Mouse (Mus musculus): ENCODE data around the gene Vmn2r19. TPM values are rescaled to one million over a fixed set of nuclear protein-coding genes. Genes with fewer than 3 reads are reported as not detected.
"Not testable (repeated sequence)": the region's sequence is repeated elsewhere in the genome, so short reads cannot be mapped to it uniquely, and the experiment has no call there.

Vmn2r19 gene
- polyA plus RNA-seq, 1 experiment from 2014 or later: not detected

GRCm38 (mm10) chr6:123292751-123293400 lies 15.3 kb upstream of the Vmn2r19 start:
- Histone ChIP-seq H3K4me2 (no peak overlapping the region), H3K9ac (replicated peaks) (no peak overlapping the region), H3K27ac (replicated peaks) (no peak overlapping the region), H3K4me3 (replicated peaks) (no peak overlapping the region), H3K4me1 (no peaks in the 10 kb centered on the region), H3K36me3 (no peaks in the 10 kb centered on the region), H3K27me3 (replicated peaks) (no peaks in the 10 kb centered on the region), H3K9me3 (replicated peaks) (no peaks in the 10 kb centered on the region)
- ATAC-seq (ENCODE audit: low FRiP score): no peak
- WGBS: 97% methylated on average over 1 of the region's 1 CpGs

GRCm38 (mm10) chr6:123293509-123293908 lies 14.6 kb upstream of the Vmn2r19 start:
- H3K9me3 ChIP-seq (replicated peaks); H3K4me1 ChIP-seq; H3K27ac ChIP-seq (replicated peaks); H3K4me3 ChIP-seq (replicated peaks); H3K27me3 ChIP-seq (replicated peaks); H3K4me2 ChIP-seq; H3K36me3 ChIP-seq; H3K9ac ChIP-seq (replicated peaks); ATAC-seq (ENCODE audit: low FRiP score): not testable (repeated sequence)
- 92% methylated on average over 11 of the region's 11 CpGs for WGBS

GRCm38 (mm10) chr6:123296687-123297086 lies 11.4 kb upstream of the Vmn2r19 start:
- Histone ChIP-seq H3K4me2 (no peak overlapping the region), H3K27ac (replicated peaks) (no peak overlapping the region), H3K9me3 (replicated peaks) (no peaks in the 10 kb centered on the region), H3K4me1 (no peaks in the 10 kb centered on the region), H3K36me3 (no peaks in the 10 kb centered on the region), H3K9ac (replicated peaks) (no peak overlapping the region), H3K4me3 (replicated peaks) (no peak overlapping the region), H3K27me3 (replicated peaks) (no peaks in the 10 kb centered on the region)
- WGBS: 61% methylated on average over 1 of the region's 1 CpGs
- no peak for ATAC-seq (ENCODE audit: low FRiP score)

- H3K27ac ChIP-seq (replicated peaks); H3K27me3 ChIP-seq (replicated peaks); ATAC-seq (ENCODE audit: low FRiP score); H3K4me3 ChIP-seq (replicated peaks); H3K4me1 ChIP-seq; H3K4me2 ChIP-seq; H3K9me3 ChIP-seq (replicated peaks); H3K36me3 ChIP-seq; H3K9ac ChIP-seq (replicated peaks): not testable (repeated sequence)
- 92% methylated on average over 7 of the region's 7 CpGs for WGBS
Measured at GRCm38 (mm10) chr6:123306315-123306714, 1.8 kb upstream of the Vmn2r19 start.

GRCm38 (mm10) chr6:123332503-123332902 lies 24.4 kb downstream of the Vmn2r19 start:
- H3K9ac ChIP-seq (replicated peaks): no peak overlapping the region
- no peaks in the 10 kb centered on the region for H3K4me1 ChIP-seq
- no peaks in the 10 kb centered on the region for H3K36me3 ChIP-seq
- no peak for ATAC-seq (ENCODE audit: low FRiP score)
- H3K4me3 ChIP-seq (replicated peaks): no peak overlapping the region
- WGBS: 33% methylated on average over 2 of the region's 2 CpGs
- H3K27ac ChIP-seq (replicated peaks): no peak overlapping the region
- H3K27me3 ChIP-seq (replicated peaks): no peaks in the 10 kb centered on the region
- no peak overlapping the region for H3K4me2 ChIP-seq
- H3K9me3 ChIP-seq (replicated peaks): no peaks in the 10 kb centered on the region

- no peak overlapping the region for H3K4me2 ChIP-seq
- H3K36me3 ChIP-seq: no peaks in the 10 kb centered on the region
- no peaks in the 10 kb centered on the region for H3K27me3 ChIP-seq (replicated peaks)
- no peaks in the 10 kb centered on the region for H3K4me1 ChIP-seq
- no peak overlapping the region for H3K4me3 ChIP-seq (replicated peaks)
- no peak overlapping the region for H3K9ac ChIP-seq (replicated peaks)
- H3K27ac ChIP-seq (replicated peaks): no peak overlapping the region
- H3K9me3 ChIP-seq (replicated peaks): no peaks in the 10 kb centered on the region
- ATAC-seq (ENCODE audit: low FRiP score): peak; percentile 50; the same call in 1 of the 2 replicates
Measured at GRCm38 (mm10) chr6:123340093-123340492, 32.0 kb downstream of the Vmn2r19 start.

- 93% methylated on average over 1 of the region's 1 CpGs for WGBS
Measured at GRCm38 (mm10) chr6:123346141-123346540, 38.0 kb downstream of the Vmn2r19 start.

More at GRCm38 (mm10) chr6:123346141-123346540, 38.0 kb downstream of the Vmn2r19 start:
- Histone ChIP-seq H3K27me3 (replicated peaks) (no peaks in the 10 kb centered on the region), H3K9me3 (replicated peaks) (no peaks in the 10 kb centered on the region), H3K4me1 (no peaks in the 10 kb centered on the region), H3K36me3 (no peaks in the 10 kb centered on the region), H3K27ac (replicated peaks) (no peak overlapping the region), H3K4me2 (no peak overlapping the region), H3K4me3 (replicated peaks) (no peak overlapping the region), H3K9ac (replicated peaks) (no peak overlapping the region)
- ATAC-seq (ENCODE audit: low FRiP score): no peak

Other genes with a start within 250 kb of the Vmn2r19 start
- 1.7 and 2.0 TPM in 2 replicates for gene Clec4a2, start 201.9 kb upstream of the Vmn2r19 start, polyA plus RNA-seq (2015; fragmentation: Nextera tagmentation; extraction: Ambion mirVana)
- gene Clec4b2, start 135.4 kb upstream of the Vmn2r19 start, polyA plus RNA-seq (2015; fragmentation: Nextera tagmentation; extraction: Ambion mirVana): not detected in 2 replicates
- 0.73 and 1.9 TPM in 2 replicates for gene Clec4n, start 78.5 kb upstream of the Vmn2r19 start, polyA plus RNA-seq (2015; fragmentation: Nextera tagmentation; extraction: Ambion mirVana)
- 0.18 TPM in 1 of 2 replicates, not detected in the other for gene Clec4d, start 46.2 kb upstream of the Vmn2r19 start, polyA plus RNA-seq (2015; fragmentation: Nextera tagmentation; extraction: Ambion mirVana)
- 0.31 TPM in 1 of 2 replicates, not detected in the other for gene Clec4e, start 18.5 kb upstream of the Vmn2r19 start, polyA plus RNA-seq (2015; fragmentation: Nextera tagmentation; extraction: Ambion mirVana)
- not detected in 2 replicates for gene Vmn2r20, start 109.8 kb downstream of the Vmn2r19 start, polyA plus RNA-seq (2015; fragmentation: Nextera tagmentation; extraction: Ambion mirVana)
- gene Vmn2r21, start 225.1 kb downstream of the Vmn2r19 start, polyA plus RNA-seq (2015; fragmentation: Nextera tagmentation; extraction: Ambion mirVana): not detected in 2 replicates